Mouse (Mus musculus) neutrophil, adult 5-6 weeks (primary cell): ENCODE measurements around the gene Tigd3. TPM values are rescaled to one million over a fixed set of nuclear protein-coding genes. Genes with fewer than 3 reads are reported as not detected.

Experiments
- ATAC-seq: fragments of 151-379, 151-347 bp; 2 replicates; pipeline ENCODE4 v1.8.0; 2017; ENCODE audit warnings: mild to moderate bottlenecking, moderate TSS enrichment; ENCODE audit not compliant: insufficient number of reproducible peaks, poor library complexity, low FRiP score, severe bottlenecking; ENCODE audit errors: extremely low read depth
- total RNA-seq: library from RNA; stranded (forward); fragments of 200-1000 nt; gene quantifications from 2 replicates; pipeline ENCODE4 v1.2.3, GENCODE M21; 2017

The Tigd3 gene
- 1.4 and 1.5 TPM in 2 replicates for total RNA-seq

GRCm38 (mm10) chr19:5894002-5894678 is at the start of gene Tigd3:
TSS of gene Tigd3 (minus strand) at chr19:5894149.
- peak; percentile 86 for ATAC-seq

- no peak for ATAC-seq
Observed at GRCm38 (mm10) chr19:5943404-5943803, 49.5 kb upstream of the Tigd3 start.

- ATAC-seq = no peak
Observed at GRCm38 (mm10) chr19:5942581-5942980, 48.6 kb upstream of the Tigd3 start.

- ATAC-seq = no peak
Observed at GRCm38 (mm10) chr19:5940656-5941055, 46.7 kb upstream of the Tigd3 start.

GRCm38 (mm10) chr19:5940173-5940572 is 46.2 kb upstream of the Tigd3 start:
- ATAC-seq = no peak

GRCm38 (mm10) chr19:5939715-5940114 is 45.8 kb upstream of the Tigd3 start:
- ATAC-seq = no peak

GRCm38 (mm10) chr19:5938516-5938915 is 44.6 kb upstream of the Tigd3 start:
- ATAC-seq = no peak

- ATAC-seq = no peak
Observed at GRCm38 (mm10) chr19:5937836-5938406, 44.0 kb upstream of the Tigd3 start.

- no peak for ATAC-seq
Observed at GRCm38 (mm10) chr19:5937095-5937835, 43.3 kb upstream of the Tigd3 start.

- ATAC-seq = no peak
Observed at GRCm38 (mm10) chr19:5935691-5936090, 41.7 kb upstream of the Tigd3 start.

- no peak for ATAC-seq
Observed at GRCm38 (mm10) chr19:5935266-5935665, 41.3 kb upstream of the Tigd3 start.

- peak; percentile 63 for ATAC-seq
Observed at GRCm38 (mm10) chr19:5929634-5930596, 36.0 kb upstream of the Tigd3 start.

GRCm38 (mm10) chr19:5928546-5928945 is 34.6 kb upstream of the Tigd3 start:
- no peak for ATAC-seq

- ATAC-seq = no peak
Observed at GRCm38 (mm10) chr19:5928104-5928503, 34.2 kb upstream of the Tigd3 start.

- no peak for ATAC-seq
Observed at GRCm38 (mm10) chr19:5927532-5927931, 33.6 kb upstream of the Tigd3 start.

GRCm38 (mm10) chr19:5927026-5927425 is 33.1 kb upstream of the Tigd3 start:
- no peak for ATAC-seq

- ATAC-seq = no peak
Observed at GRCm38 (mm10) chr19:5925311-5925855, 31.4 kb upstream of the Tigd3 start.

GRCm38 (mm10) chr19:5924713-5925093 is 30.8 kb upstream of the Tigd3 start, which contains the start of gene Cdc42ep2:
TSS of gene Cdc42ep2 (minus strand) at chr19:5924816.
- ATAC-seq = peak; percentile 90
